Mouse (Mus musculus): ENCODE measurements around the gene C2. TPM values are rescaled to one million over a fixed set of nuclear protein-coding genes. Genes with fewer than 3 reads are reported as not detected.
A peak's percentile ranks its signal among the peaks of the same experiment; 100 is the strongest.

C2 gene
- total and polyA plus RNA-seq, 2 experiments from 2014 or later, result 2.9 to 4.5 TPM

- TF ChIP-seq EP300 (IDR thresholded peaks at IDR 0.05; ENCODE audit: low read depth), result no peak
- no peak for TF ChIP-seq CTCF (IDR thresholded peaks at IDR 0.05; ENCODE audit: low read depth)
- Histone ChIP-seq H3K36me3 (replicated peaks; ENCODE audit: control insufficient read depth, insufficient read depth, low read length) (peaks cover 29% of the 10 kb centered on the region), H3K27ac (ENCODE audit: low read depth) (peak overlapping the region; percentile 97), H3K27me3 (ENCODE audit: control insufficient read depth, insufficient read depth, low read length) (no peaks in the 10 kb centered on the region), H3K4me1 (ENCODE audit: control insufficient read depth, insufficient read depth) (peaks cover 16% of the 10 kb centered on the region), H3K4me3 (ENCODE audit: low read depth, low read length) (peak overlapping the region; percentile 97), H3K4me2 (ENCODE audit: low read depth, low read length) (peak overlapping the region; percentile 81), H3K9ac (replicated peaks; ENCODE audit: low read depth, low read length) (peak overlapping the region; percentile 93), H3K9me3 (replicated peaks; ENCODE audit: control insufficient read depth, low read length) (no peaks in the 10 kb centered on the region)
- WGBS, result under 1% methylated on average over 38 of the region's 45 CpGs
- no peak for ATAC-seq (ENCODE audit: insufficient read depth, low read depth)
- no peak for DNase-seq (ENCODE audit: low spot score)
Measured at GRCm38 (mm10) chr17:34899053-34899889, 1.2 kb upstream of the C2 start.

GRCm38 (mm10) chr17:34898706-34899052 is 614 bp upstream of the C2 start:
- Histone ChIP-seq H3K4me1 (ENCODE audit: control insufficient read depth, insufficient read depth) (peaks cover 19% of the 10 kb centered on the region), H3K4me2 (ENCODE audit: low read depth, low read length) (peak overlapping the region; percentile 81), H3K36me3 (replicated peaks; ENCODE audit: control insufficient read depth, insufficient read depth, low read length) (peaks cover 23% of the 10 kb centered on the region), H3K27ac (ENCODE audit: low read depth) (peak overlapping the region; percentile 97), H3K27me3 (ENCODE audit: control insufficient read depth, insufficient read depth, low read length) (no peaks in the 10 kb centered on the region), H3K9me3 (replicated peaks; ENCODE audit: control insufficient read depth, low read length) (no peaks in the 10 kb centered on the region), H3K9ac (replicated peaks; ENCODE audit: low read depth, low read length) (peak overlapping the region; percentile 93), H3K4me3 (ENCODE audit: low read depth, low read length) (peak overlapping the region; percentile 97)
- DNase-seq (ENCODE audit: low spot score) (no peak), ATAC-seq (ENCODE audit: insufficient read depth, low read depth) (no peak)
- 4% methylated on average over 4 of the region's 47 CpGs for WGBS
- no peak for TF ChIP-seq CTCF (IDR thresholded peaks at IDR 0.05; ENCODE audit: low read depth)
- TF ChIP-seq EP300 (IDR thresholded peaks at IDR 0.05; ENCODE audit: low read depth), result no peak

GRCm38 (mm10) chr17:34897373-34898159 is 499 bp downstream of the C2 start:
- Histone ChIP-seq H3K4me3 (ENCODE audit: low read depth, low read length) (peak overlapping the region; percentile 97), H3K4me1 (ENCODE audit: control insufficient read depth, insufficient read depth) (peaks cover 21% of the 10 kb centered on the region), H3K27me3 (ENCODE audit: control insufficient read depth, insufficient read depth, low read length) (no peaks in the 10 kb centered on the region), H3K9ac (replicated peaks; ENCODE audit: low read depth, low read length) (peak overlapping the region; percentile 93), H3K9me3 (replicated peaks; ENCODE audit: control insufficient read depth, low read length) (no peaks in the 10 kb centered on the region), H3K27ac (ENCODE audit: low read depth) (peak overlapping the region; percentile 97), H3K4me2 (ENCODE audit: low read depth, low read length) (peak overlapping the region; percentile 81), H3K36me3 (replicated peaks; ENCODE audit: control insufficient read depth, insufficient read depth, low read length) (peaks cover 12% of the 10 kb centered on the region)
- TF ChIP-seq EP300 (IDR thresholded peaks at IDR 0.05; ENCODE audit: low read depth) (no peak), CTCF (IDR thresholded peaks at IDR 0.05; ENCODE audit: low read depth) (no peak)
- WGBS, result 10% methylated on average over 10 of the region's 10 CpGs
- ATAC-seq (ENCODE audit: insufficient read depth, low read depth), result no peak
- DNase-seq (ENCODE audit: low spot score), result peak; percentile 72

DNA sequence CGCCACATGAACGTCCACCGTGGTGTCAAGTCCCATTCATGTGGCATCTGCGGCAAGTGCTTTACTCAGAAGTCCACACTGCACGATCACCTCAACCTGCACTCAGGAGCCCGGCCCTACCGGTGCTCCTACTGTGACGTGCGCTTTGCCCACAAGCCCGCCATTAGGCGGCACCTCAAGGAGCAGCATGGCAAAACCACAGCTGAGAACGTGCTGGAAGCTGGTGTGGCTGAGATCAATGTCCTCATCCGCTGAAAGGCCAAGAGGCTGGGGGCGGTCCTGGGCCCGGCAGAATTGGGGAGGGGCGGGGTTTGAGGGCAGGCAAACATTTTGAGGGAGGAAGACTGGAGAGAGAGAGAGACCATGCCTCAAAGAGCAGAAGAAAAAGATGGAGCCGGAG is 1.7 kb downstream of the C2 start:
- Histone ChIP-seq H3K4me1 (ENCODE audit: control insufficient read depth, insufficient read depth) (peaks cover 21% of the 10 kb centered on the region), H3K4me2 (ENCODE audit: low read depth, low read length) (no peak overlapping the region), H3K9ac (replicated peaks; ENCODE audit: low read depth, low read length) (no peak overlapping the region), H3K36me3 (replicated peaks; ENCODE audit: control insufficient read depth, insufficient read depth, low read length) (peaks cover 4% of the 10 kb centered on the region; the same call in 1 of the 2 replicates), H3K27me3 (ENCODE audit: control insufficient read depth, insufficient read depth, low read length) (no peaks in the 10 kb centered on the region), H3K9me3 (replicated peaks; ENCODE audit: control insufficient read depth, low read length) (no peaks in the 10 kb centered on the region), H3K27ac (ENCODE audit: low read depth) (no peak overlapping the region), H3K4me3 (ENCODE audit: low read depth, low read length) (no peak overlapping the region)
- ATAC-seq (ENCODE audit: insufficient read depth, low read depth) (no peak), DNase-seq (ENCODE audit: low spot score) (no peak)
- WGBS, result 82% methylated on average over 17 of the region's 17 CpGs
- TF ChIP-seq EP300 (IDR thresholded peaks at IDR 0.05; ENCODE audit: low read depth) (no peak), CTCF (IDR thresholded peaks at IDR 0.05; ENCODE audit: low read depth) (no peak)

GRCm38 (mm10) chr17:34895724-34896123 is 2.3 kb downstream of the C2 start:
- ATAC-seq (ENCODE audit: insufficient read depth, low read depth) (no peak), DNase-seq (ENCODE audit: low spot score) (no peak)
- H3K27me3 ChIP-seq (ENCODE audit: control insufficient read depth, insufficient read depth, low read length), result no peaks in the 10 kb centered on the region
- H3K4me3 ChIP-seq (ENCODE audit: low read depth, low read length), result no peak overlapping the region
- H3K36me3 ChIP-seq (replicated peaks; ENCODE audit: control insufficient read depth, insufficient read depth, low read length), result no peaks in the 10 kb centered on the region
- no peaks in the 10 kb centered on the region for H3K9me3 ChIP-seq (replicated peaks; ENCODE audit: control insufficient read depth, low read length)
- no peak overlapping the region for H3K9ac ChIP-seq (replicated peaks; ENCODE audit: low read depth, low read length)
- no peak overlapping the region for H3K4me2 ChIP-seq (ENCODE audit: low read depth, low read length)
- H3K4me1 ChIP-seq (ENCODE audit: control insufficient read depth, insufficient read depth), result peaks cover 21% of the 10 kb centered on the region
- H3K27ac ChIP-seq (ENCODE audit: low read depth), result 0 out of 2 replicates have a peak overlapping the region, but pooled peaks have one; percentile 80
- no peak for TF ChIP-seq EP300 (IDR thresholded peaks at IDR 0.05; ENCODE audit: low read depth)
- TF ChIP-seq CTCF (IDR thresholded peaks at IDR 0.05; ENCODE audit: low read depth), result no peak
- 91% methylated on average over 15 of the region's 15 CpGs for WGBS

Data from heart, postnatal 0 days (tissue).